Mouse (Mus musculus): ENCODE data around the gene Otor. TPM values are rescaled to one million over a fixed set of nuclear protein-coding genes. Genes with fewer than 3 reads are reported as not detected.

Otor gene
- polyA plus RNA-seq, 1 experiment from 2014 or later = 0.55 TPM

- Histone ChIP-seq H3K27ac (ENCODE audit: poor library complexity, severe bottlenecking) (0 out of 2 replicates have a peak overlapping the region, but pooled peaks have one; percentile 38), H3K9ac (no peak overlapping the region), H3K9me3 (replicated peaks) (no peaks in the 10 kb centered on the region), H3K27me3 (replicated peaks) (no peaks in the 10 kb centered on the region), H3K4me3 (no peak overlapping the region), H3K4me1 (replicated peaks) (peaks cover 3% of the 10 kb centered on the region), H3K4me2 (no peak overlapping the region), H3K36me3 (peaks cover 44% of the 10 kb centered on the region)
- ATAC-seq (ENCODE audit: insufficient number of reproducible peaks, low FRiP score) = no peak
- 79% methylated on average over 3 of the region's 3 CpGs for WGBS
Observed at GRCm38 (mm10) chr2:143065914-143066313, 12.4 kb upstream of the Otor start.

- Histone ChIP-seq H3K4me3 (no peak overlapping the region), H3K4me2 (peak overlapping the region; percentile 24; the same call in 1 of the 2 replicates), H3K27me3 (replicated peaks) (no peaks in the 10 kb centered on the region), H3K9ac (no peak overlapping the region), H3K36me3 (no peaks in the 10 kb centered on the region), H3K9me3 (replicated peaks) (no peaks in the 10 kb centered on the region), H3K27ac (ENCODE audit: poor library complexity, severe bottlenecking) (peak overlapping the region; percentile 31), H3K4me1 (replicated peaks) (0 out of 2 replicates have a peak, but pooled peaks cover 6% of the 10 kb centered on the region)
- 0 out of 2 replicates have a peak, but pooled peaks have one; percentile 52 for ATAC-seq (ENCODE audit: insufficient number of reproducible peaks, low FRiP score)
- 40% methylated on average over 3 of the region's 3 CpGs for WGBS
Observed at GRCm38 (mm10) chr2:143081693-143082092, 3.4 kb downstream of the Otor start.

DNA sequence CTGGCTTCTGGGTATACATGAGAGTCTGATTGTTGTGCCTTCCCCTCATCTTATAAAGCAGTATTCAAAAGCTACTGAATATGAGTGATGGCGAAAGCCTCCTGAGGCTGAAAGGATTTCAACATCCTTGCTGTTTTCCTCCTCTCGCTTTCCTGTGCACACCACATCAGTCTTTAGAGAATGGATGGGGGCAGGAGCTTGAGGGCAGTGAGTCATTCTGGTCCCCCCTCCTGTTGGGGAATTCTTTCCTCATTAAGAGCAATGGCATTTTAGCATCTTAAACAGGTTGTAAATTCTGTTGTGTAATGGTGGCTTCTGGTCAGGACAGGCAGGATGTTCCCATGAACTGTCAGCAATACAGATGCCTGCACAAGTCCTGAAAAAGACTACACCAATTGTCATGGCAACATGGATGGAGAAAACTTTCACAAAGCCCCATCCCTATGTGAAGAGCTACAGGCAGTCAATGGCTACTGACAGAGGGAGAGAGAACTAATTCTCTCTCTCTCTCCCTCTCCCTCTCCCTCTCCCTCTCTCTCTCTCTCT, 6.7 kb downstream of the Otor start:
- H3K9ac ChIP-seq = no peak overlapping the region
- H3K4me1 ChIP-seq (replicated peaks) = no peaks in the 10 kb centered on the region
- WGBS = 70% methylated on average over 2 of the region's 2 CpGs
- no peak overlapping the region for H3K4me3 ChIP-seq
- no peak overlapping the region for H3K4me2 ChIP-seq
- H3K36me3 ChIP-seq = no peaks in the 10 kb centered on the region
- H3K27me3 ChIP-seq (replicated peaks) = no peaks in the 10 kb centered on the region
- no peak overlapping the region for H3K27ac ChIP-seq (ENCODE audit: poor library complexity, severe bottlenecking)
- no peak for ATAC-seq (ENCODE audit: insufficient number of reproducible peaks, low FRiP score)
- H3K9me3 ChIP-seq (replicated peaks) = no peaks in the 10 kb centered on the region

DNA sequence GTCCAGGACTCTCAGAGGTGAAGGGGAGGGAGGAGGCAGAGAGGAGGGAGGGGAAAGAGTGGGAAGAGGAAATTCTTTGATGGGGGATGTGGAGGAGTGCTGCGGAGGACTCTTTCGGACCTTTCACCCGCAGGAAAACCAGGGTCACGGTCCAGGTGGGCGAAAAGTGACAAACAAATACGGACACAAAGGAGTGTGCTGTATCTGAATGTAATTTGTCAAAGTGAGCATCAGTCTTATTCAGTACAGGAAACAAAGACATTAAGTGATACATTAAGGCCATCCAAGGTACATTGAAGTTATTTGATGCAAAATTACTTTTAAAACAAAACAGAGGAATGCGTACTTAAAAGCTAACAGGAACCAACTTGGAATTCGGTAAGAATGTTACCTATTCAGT, 11.6 kb downstream of the Otor start:
- no peak overlapping the region for H3K4me2 ChIP-seq
- ATAC-seq (ENCODE audit: insufficient number of reproducible peaks, low FRiP score) = no peak
- H3K36me3 ChIP-seq = no peaks in the 10 kb centered on the region
- H3K27me3 ChIP-seq (replicated peaks) = peaks cover 4% of the 10 kb centered on the region; the same call in 1 of the 2 replicates
- no peak overlapping the region for H3K9ac ChIP-seq
- no peaks in the 10 kb centered on the region for H3K9me3 ChIP-seq (replicated peaks)
- no peaks in the 10 kb centered on the region for H3K4me1 ChIP-seq (replicated peaks)
- H3K27ac ChIP-seq (ENCODE audit: poor library complexity, severe bottlenecking) = no peak overlapping the region
- no peak overlapping the region for H3K4me3 ChIP-seq
- WGBS = 77% methylated on average over 8 of the region's 8 CpGs

DNA sequence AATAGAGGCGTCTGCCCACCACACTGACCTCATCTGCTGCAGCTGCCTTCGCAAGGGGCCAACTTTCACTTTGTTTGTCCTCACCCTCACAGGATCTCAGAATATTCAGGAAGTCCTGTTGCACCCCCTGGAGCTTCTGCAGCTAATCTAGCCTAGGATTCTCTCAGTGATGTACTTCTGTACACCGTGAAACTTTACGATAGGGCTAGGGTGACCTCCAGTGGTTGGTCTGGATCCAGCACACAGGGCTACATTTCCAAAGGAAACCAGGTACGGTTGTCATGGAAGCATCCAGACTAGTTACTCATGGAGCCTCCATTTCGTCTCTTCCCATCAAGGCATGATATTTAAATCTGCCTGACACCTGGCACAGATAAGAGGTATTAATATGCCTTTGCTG, 15.5 kb downstream of the Otor start:
- H3K4me2 ChIP-seq = no peak overlapping the region
- H3K4me3 ChIP-seq = no peak overlapping the region
- H3K36me3 ChIP-seq = no peaks in the 10 kb centered on the region
- peaks cover 4% of the 10 kb centered on the region; the same call in 1 of the 2 replicates for H3K27me3 ChIP-seq (replicated peaks)
- no peak overlapping the region for H3K27ac ChIP-seq (ENCODE audit: poor library complexity, severe bottlenecking)
- no peaks in the 10 kb centered on the region for H3K9me3 ChIP-seq (replicated peaks)
- no peak overlapping the region for H3K9ac ChIP-seq
- H3K4me1 ChIP-seq (replicated peaks) = no peaks in the 10 kb centered on the region
- WGBS = 27% methylated on average over 6 of the region's 6 CpGs
- peak; percentile 68; the same call in 1 of the 2 replicates for ATAC-seq (ENCODE audit: insufficient number of reproducible peaks, low FRiP score)

GRCm38 (mm10) chr2:143094761-143095160, 16.5 kb downstream of the Otor start:
- Histone ChIP-seq H3K27ac (ENCODE audit: poor library complexity, severe bottlenecking) (no peak overlapping the region), H3K36me3 (no peaks in the 10 kb centered on the region), H3K4me2 (no peak overlapping the region), H3K4me1 (replicated peaks) (no peaks in the 10 kb centered on the region), H3K27me3 (replicated peaks) (peaks cover 4% of the 10 kb centered on the region; the same call in 1 of the 2 replicates), H3K4me3 (no peak overlapping the region), H3K9ac (no peak overlapping the region), H3K9me3 (replicated peaks) (no peaks in the 10 kb centered on the region)
- no peak for ATAC-seq (ENCODE audit: insufficient number of reproducible peaks, low FRiP score)
- WGBS = 62% methylated on average over 6 of the region's 6 CpGs

- ATAC-seq (ENCODE audit: insufficient number of reproducible peaks, low FRiP score) = no peak
Observed at GRCm38 (mm10) chr2:143097170-143097569, 18.9 kb downstream of the Otor start.

GRCm38 (mm10) chr2:143113859-143114258, 35.6 kb downstream of the Otor start:
- no peaks in the 10 kb centered on the region for H3K4me1 ChIP-seq (replicated peaks)
- no peak for ATAC-seq (ENCODE audit: insufficient number of reproducible peaks, low FRiP score)
- H3K27me3 ChIP-seq (replicated peaks) = no peaks in the 10 kb centered on the region
- no peak overlapping the region for H3K4me2 ChIP-seq
- WGBS = 75% methylated on average over 1 of the region's 1 CpGs
- no peak overlapping the region for H3K9ac ChIP-seq
- H3K36me3 ChIP-seq = no peaks in the 10 kb centered on the region
- H3K4me3 ChIP-seq = no peak overlapping the region
- H3K27ac ChIP-seq (ENCODE audit: poor library complexity, severe bottlenecking) = no peak overlapping the region
- no peaks in the 10 kb centered on the region for H3K9me3 ChIP-seq (replicated peaks)

More at GRCm38 (mm10) chr2:143097170-143097569, 18.9 kb downstream of the Otor start:
- Histone ChIP-seq H3K36me3 (no peaks in the 10 kb centered on the region), H3K9ac (no peak overlapping the region), H3K27ac (ENCODE audit: poor library complexity, severe bottlenecking) (no peak overlapping the region), H3K4me2 (no peak overlapping the region), H3K9me3 (replicated peaks) (no peaks in the 10 kb centered on the region), H3K27me3 (replicated peaks) (peaks cover 4% of the 10 kb centered on the region; the same call in 1 of the 2 replicates), H3K4me1 (replicated peaks) (no peaks in the 10 kb centered on the region), H3K4me3 (no peak overlapping the region)
- 77% methylated on average over 1 of the region's 1 CpGs for WGBS

DNA sequence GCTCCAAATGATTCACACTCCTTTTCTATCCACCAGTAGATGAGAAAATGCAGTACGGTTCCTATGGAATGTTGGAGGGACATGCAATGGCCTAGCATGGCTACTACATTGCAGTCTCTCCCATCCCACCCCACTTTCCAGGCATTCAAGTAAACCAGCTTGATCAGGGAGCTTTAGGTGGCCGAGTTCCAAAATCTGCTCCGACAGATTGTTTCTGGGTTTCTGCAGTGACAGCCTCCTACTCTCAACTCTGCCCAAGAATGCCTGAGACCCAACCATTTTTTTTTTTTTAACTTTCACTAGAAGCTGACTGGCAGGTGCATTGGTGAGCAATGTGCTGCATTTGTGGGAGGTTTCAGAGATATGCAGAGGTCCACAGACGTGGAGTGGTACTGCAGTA, 36.4 kb downstream of the Otor start:
- WGBS = 57% methylated on average over 4 of the region's 4 CpGs
- no peak for ATAC-seq (ENCODE audit: insufficient number of reproducible peaks, low FRiP score)
- Histone ChIP-seq H3K9ac (no peak overlapping the region), H3K4me1 (replicated peaks) (no peaks in the 10 kb centered on the region), H3K4me2 (no peak overlapping the region), H3K27me3 (replicated peaks) (no peaks in the 10 kb centered on the region), H3K27ac (ENCODE audit: poor library complexity, severe bottlenecking) (no peak overlapping the region), H3K4me3 (no peak overlapping the region), H3K9me3 (replicated peaks) (no peaks in the 10 kb centered on the region), H3K36me3 (no peaks in the 10 kb centered on the region)

DNA sequence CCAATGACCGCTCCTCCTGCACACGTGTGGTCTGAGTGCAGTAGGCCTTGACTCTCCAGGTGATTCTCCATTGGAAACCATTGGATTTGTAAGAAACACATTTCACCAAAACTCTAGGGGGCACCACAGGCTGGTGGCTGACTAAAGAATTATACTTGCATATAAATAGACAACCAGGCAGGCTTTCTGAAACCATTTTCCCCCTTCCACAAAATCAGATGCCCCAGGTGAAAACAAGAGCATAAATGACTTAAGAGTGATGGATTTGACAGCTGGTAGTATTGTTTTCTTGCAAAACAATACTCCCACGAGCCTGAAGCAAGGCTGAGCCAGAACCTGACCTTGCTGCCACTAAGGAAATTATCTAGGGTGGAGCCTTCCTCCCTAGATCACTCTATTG, 39.2 kb downstream of the Otor start:
- Histone ChIP-seq H3K4me3 (no peak overlapping the region), H3K4me1 (replicated peaks) (no peaks in the 10 kb centered on the region), H3K36me3 (no peaks in the 10 kb centered on the region), H3K4me2 (no peak overlapping the region), H3K9ac (no peak overlapping the region), H3K27ac (ENCODE audit: poor library complexity, severe bottlenecking) (no peak overlapping the region), H3K9me3 (replicated peaks) (no peaks in the 10 kb centered on the region), H3K27me3 (replicated peaks) (no peaks in the 10 kb centered on the region)
- no peak for ATAC-seq (ENCODE audit: insufficient number of reproducible peaks, low FRiP score)
- 66% methylated on average over 3 of the region's 3 CpGs for WGBS

DNA sequence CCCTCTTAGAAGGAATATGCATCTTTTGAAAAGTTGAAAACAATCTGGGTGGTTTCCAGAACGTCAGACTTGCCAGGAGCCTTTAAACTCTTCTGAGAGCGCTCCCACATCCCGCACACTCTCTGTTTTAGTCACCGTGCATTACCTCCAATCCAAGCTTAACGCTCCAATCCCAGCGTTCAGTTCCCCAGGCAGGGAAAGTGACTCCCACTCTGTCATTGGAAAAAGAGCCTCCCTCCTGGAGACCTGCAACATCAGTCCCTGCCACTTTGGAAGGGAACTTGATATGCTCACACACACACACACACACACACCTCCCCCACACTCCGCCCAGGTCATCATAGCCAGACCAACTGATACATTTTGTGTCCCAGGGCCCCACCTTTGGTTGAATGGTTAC, 39.9 kb downstream of the Otor start:
- 71% methylated on average over 7 of the region's 7 CpGs for WGBS
- Histone ChIP-seq H3K27me3 (replicated peaks) (no peaks in the 10 kb centered on the region), H3K4me1 (replicated peaks) (no peaks in the 10 kb centered on the region), H3K4me2 (no peak overlapping the region), H3K9ac (no peak overlapping the region), H3K27ac (ENCODE audit: poor library complexity, severe bottlenecking) (no peak overlapping the region), H3K36me3 (no peaks in the 10 kb centered on the region), H3K4me3 (no peak overlapping the region), H3K9me3 (replicated peaks) (no peaks in the 10 kb centered on the region)
- no peak for ATAC-seq (ENCODE audit: insufficient number of reproducible peaks, low FRiP score)

- H3K4me1 ChIP-seq (replicated peaks) = no peaks in the 10 kb centered on the region
- no peak overlapping the region for H3K27ac ChIP-seq (ENCODE audit: poor library complexity, severe bottlenecking)
- no peaks in the 10 kb centered on the region for H3K9me3 ChIP-seq (replicated peaks)
- H3K4me3 ChIP-seq = no peak overlapping the region
- H3K27me3 ChIP-seq (replicated peaks) = no peaks in the 10 kb centered on the region
- ATAC-seq (ENCODE audit: insufficient number of reproducible peaks, low FRiP score) = no peak
- H3K36me3 ChIP-seq = no peaks in the 10 kb centered on the region
- H3K9ac ChIP-seq = no peak overlapping the region
- 65% methylated on average over 5 of the region's 5 CpGs for WGBS
- H3K4me2 ChIP-seq = no peak overlapping the region
Observed at GRCm38 (mm10) chr2:143131098-143131646, 52.9 kb downstream of the Otor start.
